In genomic region chr4:138463832-138464487, GRCm38 (mm10) we compare ENCODE assay signal across 8 mouse cellular contexts. TPM values are rescaled to one million over a fixed set of nuclear protein-coding genes. Genes with fewer than 3 reads are reported as not detected.
DNase-seq lines count a peak whose midpoint lies in the region; ATAC-seq and TF ChIP-seq lines count a peak whose summit lies in the region.

No protein-coding gene starts in this region.

- no peaks in the 10 kb centered on the region for H3K27me3 ChIP-seq in Patski
- H3K27me3 ChIP-seq in embryonic facial prominence, embryonic 10.5 days (replicated peaks; ENCODE audit: low read depth, poor library complexity, severe bottlenecking), result peaks cover 91% of the 10 kb centered on the region
- H3K27me3 ChIP-seq in heart, embryonic 11.5 days (ENCODE audit: control insufficient read depth, insufficient read depth, low read length), result peaks cover 46% of the 10 kb centered on the region
- peaks cover 91% of the 10 kb centered on the region for H3K27me3 ChIP-seq in liver, embryonic 13.5 days
- H3K27me3 ChIP-seq in myocyte (ENCODE audit: control insufficient read depth, insufficient read depth, insufficient read length), result no peaks in the 10 kb centered on the region

- in situ Hi-C loops in Patski (cut with MboI; ENCODE audit: low pct_unique_long_range_greater_than_20kb), result loop anchor here (5.0 kb wide), 1 partner anchor 43 kb away; no protein-coding TSS in a partner anchor

- CTCF ChIA-PET in Patski (lab: Charles Lee), result interaction anchor here (1.1 to 1.8 kb wide), 2 partner anchors 29 to 98 kb away, joined by 3 to 10 read pairs; no protein-coding TSS in a partner anchor

- POLR2A ChIA-PET in Patski (lab: Charles Lee), result interaction anchor here (1.0 to 1.4 kb wide), 2 partner anchors 9 to 27 kb away, joined by 3 read pairs; no protein-coding TSS in a partner anchor

- H3K4me2 ChIP-seq in heart, embryonic 11.5 days, result peak overlapping the region; percentile 54
- H3K4me2 ChIP-seq in liver, embryonic 13.5 days, result peak overlapping the region; percentile 41
- H3K4me2 ChIP-seq in myocyte (ENCODE audit: low read depth), result peak overlapping the region; percentile 79

- peak overlapping the region; percentile 44 for H3K4me3 ChIP-seq in embryonic facial prominence, embryonic 10.5 days
- 0 out of 2 replicates have a peak overlapping the region, but pooled peaks have one; percentile 3 for H3K4me3 ChIP-seq in heart, embryonic 11.5 days (ENCODE audit: low read depth, low read length)
- no peak overlapping the region for H3K4me3 ChIP-seq in liver, embryonic 13.5 days (replicated peaks)
- peak overlapping the region; percentile 11 for H3K4me3 ChIP-seq in myocyte

- H3K27ac ChIP-seq in embryonic facial prominence, embryonic 10.5 days (replicated peaks), result peak overlapping the region; percentile 77
- H3K27ac ChIP-seq in heart, embryonic 11.5 days (ENCODE audit: low read depth, low read length), result peak overlapping the region; percentile 50
- H3K27ac ChIP-seq in liver, embryonic 13.5 days, result peak overlapping the region; percentile 61

- no peaks in the 10 kb centered on the region for H3K9me3 ChIP-seq in embryonic facial prominence, embryonic 10.5 days
- H3K9me3 ChIP-seq in heart, embryonic 11.5 days (replicated peaks; ENCODE audit: control insufficient read depth, low read length), result no peaks in the 10 kb centered on the region
- no peaks in the 10 kb centered on the region for H3K9me3 ChIP-seq in liver, embryonic 13.5 days (replicated peaks)

- ATAC-seq in Patski, result peak; percentile 8
- 0 out of 2 replicates have a peak, but pooled peaks have one; percentile 50 for ATAC-seq in heart, embryonic 11.5 days (replicated peaks; ENCODE audit: insufficient number of reproducible peaks, low FRiP score, low TSS enrichment)
- ATAC-seq in liver, embryonic 13.5 days (ENCODE audit: low read depth), result peak; percentile 53; the same call in 1 of the 2 replicates

- H3K9ac ChIP-seq in heart, embryonic 11.5 days (ENCODE audit: low read depth, low read length), result no peak overlapping the region
- H3K9ac ChIP-seq in liver, embryonic 13.5 days, result no peak overlapping the region

- no peak overlapping the region for H3ac ChIP-seq in myocyte (ENCODE audit: control insufficient read depth, insufficient read length)

- no peak for TF ChIP-seq CTCF in Patski (IDR thresholded peaks at IDR 0.05)

- H3K36me3 ChIP-seq in embryonic facial prominence, embryonic 10.5 days (replicated peaks), result no peaks in the 10 kb centered on the region
- H3K36me3 ChIP-seq in heart, embryonic 11.5 days (ENCODE audit: control insufficient read depth, insufficient read depth, low read length), result no peaks in the 10 kb centered on the region
- no peaks in the 10 kb centered on the region for H3K36me3 ChIP-seq in liver, embryonic 13.5 days
- no peaks in the 10 kb centered on the region for H3K36me3 ChIP-seq in myocyte (ENCODE audit: control insufficient read depth, insufficient read depth)

- no peak for TF ChIP-seq POLR2A in myocyte (IDR thresholded peaks at IDR 0.05; ENCODE audit: insufficient read length, low read depth)

- H3K79me2 ChIP-seq in myocyte (ENCODE audit: control insufficient read depth, insufficient read depth), result no peaks in the 10 kb centered on the region

- peaks cover 46% of the 10 kb centered on the region for H3K4me1 ChIP-seq in embryonic facial prominence, embryonic 10.5 days
- peaks cover 21% of the 10 kb centered on the region for H3K4me1 ChIP-seq in heart, embryonic 11.5 days (ENCODE audit: control insufficient read depth, insufficient read depth, low read length)
- peaks cover 32% of the 10 kb centered on the region for H3K4me1 ChIP-seq in liver, embryonic 13.5 days (replicated peaks)

- peak; percentile 75 for DNase-seq in CD4-positive helper T cell, adult 2 months (ENCODE audit: low read depth, low spot score)
- DNase-seq in Patski (ENCODE audit: low read depth, low spot score), result peak; percentile 95
- DNase-seq in embryonic facial prominence, embryonic 10.5 days (ENCODE audit: low spot score), result peak; percentile 67
- peak; percentile 98 to 99 for DNase-seq in kidney, adult 8-10 months
- no peak for DNase-seq in liver, embryonic 13.5 days
- peak; percentile 61 to 80 for DNase-seq in urinary bladder, postnatal 36 days (ENCODE audit: low spot score in 2 of 2)

- WGBS in embryonic facial prominence, embryonic 10.5 days, result 2% methylated on average over 11 of the region's 11 CpGs
- 7% methylated on average over 11 of the region's 11 CpGs for WGBS in heart, embryonic 11.5 days (ENCODE audit: insufficient replicate concordance)
- WGBS in liver, embryonic 13.5 days (ENCODE audit: insufficient replicate concordance), result 3% methylated on average over 11 of the region's 11 CpGs

TF ChIP-seq in myocyte, 11 proteins besides CTCF, POLR2A, EP300 and RAD21:
- TF ChIP-seq REST (IDR thresholded peaks at IDR 0.05; ENCODE audit: insufficient read depth, insufficient read length) (no peak), TCF3 (IDR thresholded peaks at IDR 0.05; ENCODE audit: insufficient read length, low read depth) (no peak), TCF12 (IDR thresholded peaks at IDR 0.05; ENCODE audit: insufficient read depth, poor library complexity, severe bottlenecking) (no peak), E2F4 (IDR thresholded peaks at IDR 0.05; ENCODE audit: insufficient read depth) (no peak), POLR2AphosphoS2 (IDR thresholded peaks at IDR 0.05; ENCODE audit: insufficient read length, low read depth) (no peak), MYOG (IDR thresholded peaks at IDR 0.05; ENCODE audit: control insufficient read depth in 1 of 3, insufficient read depth in 1 of 3, insufficient read length in 2 of 3, low read depth in 2 of 3) (no peak), MAX (IDR thresholded peaks at IDR 0.05; ENCODE audit: low read depth) (no peak), USF1 (IDR thresholded peaks at IDR 0.05; ENCODE audit: low read depth) (no peak), MYOD1 (IDR thresholded peaks at IDR 0.05; ENCODE audit: control insufficient read depth in 1 of 3, insufficient read length in 2 of 3, low read depth in 2 of 3) (no peak), CEBPB (IDR thresholded peaks at IDR 0.05; ENCODE audit: insufficient read depth, poor library complexity, severe bottlenecking) (no peak), SRF (IDR thresholded peaks at IDR 0.05; ENCODE audit: control insufficient read depth, insufficient read length, low read depth) (no peak)
TF ChIP-seq in myocyte: peak in this region for 0.

RNA-seq across cellular contexts. Expression of gene Camk2n1, which starts 9.8 kb away (rescaled TPM):
- 21.9 TPM for polyA plus RNA-seq in Patski (2021)
- polyA plus RNA-seq in embryonic facial prominence, embryonic 10.5 days (2016; fragmentation: Nextera tagmentation; extraction: Ambion mirVana), result 1.1 and 1.2 TPM in 2 replicates
- polyA plus RNA-seq in heart, embryonic 11.5 days (2014; fragmentation: Nextera tagmentation; extraction: Ambion mirVana), result 1.2 and 1.4 TPM in 2 replicates
- polyA plus RNA-seq in liver, embryonic 13.5 days (2015; fragmentation: Nextera tagmentation; extraction: Ambion mirVana), result 1.2 and 1.3 TPM in 2 replicates
- polyA plus RNA-seq in myocyte (2012; fragmentation: generic; extraction: Trizol), result 0.48 TPM

RNA-seq across cellular contexts. Expression of gene Mul1, which starts 29.5 kb away (rescaled TPM):
- polyA plus RNA-seq in Patski (2021) (24.3 TPM), myocyte (2012; fragmentation: generic; extraction: Trizol) (36.2 TPM)
- polyA plus RNA-seq in embryonic facial prominence, embryonic 10.5 days (2016; fragmentation: Nextera tagmentation; extraction: Ambion mirVana), result 19.7 and 20.8 TPM in 2 replicates
- polyA plus RNA-seq in heart, embryonic 11.5 days (2014; fragmentation: Nextera tagmentation; extraction: Ambion mirVana), result 16.1 and 18.2 TPM in 2 replicates
- polyA plus RNA-seq in liver, embryonic 13.5 days (2015; fragmentation: Nextera tagmentation; extraction: Ambion mirVana), result 11.2 and 11.4 TPM in 2 replicates
